Comparison of ENCODE assay signal across 12 mouse cellular contexts in genomic region chr9:55046764-55047163, GRCm38 (mm10). TPM values are rescaled to one million over a fixed set of nuclear protein-coding genes. Genes with fewer than 3 reads are reported as not detected.
A peak's percentile ranks its signal among the peaks of the same experiment; 100 is the strongest.
DNase-seq lines count a peak whose midpoint lies in the region; ATAC-seq lines count a peak whose summit lies in the region.
"Had no signal": no experiment of that assay in that cellular context is flagged by ENCODE, and none has a peak within 500 bp of the region (broad histone marks: within the 10 kb centered on the region; RNA-seq: fewer than 3 reads in every experiment).

No protein-coding gene starts in this region.

- H3K27ac ChIP-seq in intestine, embryonic 15.5 days, result no peak overlapping the region
- H3K27ac ChIP-seq in intestine, embryonic 16.5 days (ENCODE audit: low read length), result no peak overlapping the region

- no peak overlapping the region for H3K4me3 ChIP-seq in intestine, embryonic 15.5 days (replicated peaks)
- no peak overlapping the region for H3K4me3 ChIP-seq in intestine, embryonic 16.5 days (ENCODE audit: low read length)

- under 1% methylated on average over 3 of the region's 3 CpGs for WGBS in intestine, embryonic 15.5 days
- 0% methylated on average over 3 of the region's 3 CpGs for WGBS in intestine, embryonic 16.5 days

- no peak overlapping the region for H3K4me2 ChIP-seq in intestine, embryonic 15.5 days (replicated peaks)
- H3K4me2 ChIP-seq in intestine, embryonic 16.5 days (ENCODE audit: low read depth, low read length), result no peak overlapping the region

- 0 out of 2 replicates have a peak, but pooled peaks cover 4% of the 10 kb centered on the region for H3K4me1 ChIP-seq in intestine, embryonic 15.5 days (replicated peaks)
- H3K4me1 ChIP-seq in intestine, embryonic 16.5 days (ENCODE audit: control insufficient read depth, insufficient read depth, low read length), result peaks cover 5% of the 10 kb centered on the region; the same call in 1 of the 2 replicates

- H3K36me3 ChIP-seq in intestine, embryonic 15.5 days, result no peaks in the 10 kb centered on the region
- no peaks in the 10 kb centered on the region for H3K36me3 ChIP-seq in intestine, embryonic 16.5 days (ENCODE audit: control insufficient read depth, insufficient read depth, low read length)

- ATAC-seq in intestine, embryonic 15.5 days, result 0 out of 2 replicates have a peak, but pooled peaks have one; percentile 11
- no peak for ATAC-seq in intestine, embryonic 16.5 days
- ATAC-seq: inflammation-experienced regulatory T-cells, adult 6 months had no signal

- no peaks in the 10 kb centered on the region for H3K9me3 ChIP-seq in intestine, embryonic 15.5 days
- no peaks in the 10 kb centered on the region for H3K9me3 ChIP-seq in intestine, embryonic 16.5 days (ENCODE audit: control insufficient read depth, low read length)

- H3K27me3 ChIP-seq in intestine, embryonic 15.5 days (replicated peaks), result no peaks in the 10 kb centered on the region
- 0 out of 2 replicates have a peak, but pooled peaks cover 4% of the 10 kb centered on the region for H3K27me3 ChIP-seq in intestine, embryonic 16.5 days (replicated peaks; ENCODE audit: control insufficient read depth, insufficient read depth, low read length)

- H3K9ac ChIP-seq in intestine, embryonic 15.5 days, result no peak overlapping the region
- H3K9ac ChIP-seq in intestine, embryonic 16.5 days (ENCODE audit: low read depth, low read length), result no peak overlapping the region

- DNase-seq in CD4-positive helper T cell, adult 2 months (ENCODE audit: low read depth, low spot score), result peak; percentile 12
- DNase-seq in NIH3T3 (ENCODE audit: low read depth), result peak; percentile 30
- DNase-seq in fibroblast of lung, adult 2 months (ENCODE audit: low read depth), result peak; percentile 7
- DNase-seq in layer of hippocampus, adult 18-20 months (ENCODE audit: low spot score in 2 of 2), result no peak
- no peak for DNase-seq in ovary, postnatal 14 days (ENCODE audit: low spot score)
- no peak for DNase-seq in layer of hippocampus, adult 9-10 months (ENCODE audit: low spot score)
- DNase-seq: cerebellum, adult 11 months; lung, postnatal 36 days had no signal

RNA-seq across cellular contexts. Expression of gene Chrnb4, which starts 1.8 kb away (rescaled TPM):
- 4.8 and 5.5 TPM in 2 replicates for polyA plus RNA-seq in intestine, embryonic 15.5 days (2015; fragmentation: Nextera tagmentation; extraction: Ambion mirVana)
- polyA plus RNA-seq in intestine, embryonic 16.5 days (2015; fragmentation: Nextera tagmentation; extraction: Ambion mirVana), result 5.0 and 5.3 TPM in 2 replicates
- under 1 TPM; 0.08 to 0.22 TPM for total RNA-seq in layer of hippocampus, adult 18-20 months (2021)
- total RNA-seq: neutrophil, adult 5-6 weeks had no signal
- polyA plus RNA-seq: inflammation-experienced regulatory T-cells, adult 6 months had no signal

RNA-seq across cellular contexts. Expression of gene Chrna3, which starts 20.4 kb away (rescaled TPM):
- 11.4 and 12.3 TPM in 2 replicates for polyA plus RNA-seq in intestine, embryonic 15.5 days (2015; fragmentation: Nextera tagmentation; extraction: Ambion mirVana)
- polyA plus RNA-seq in intestine, embryonic 16.5 days (2015; fragmentation: Nextera tagmentation; extraction: Ambion mirVana), result 9.7 and 9.8 TPM in 2 replicates
- under 1 TPM; 0.22 to 0.36 TPM for total RNA-seq in layer of hippocampus, adult 18-20 months (2021)
- total RNA-seq: neutrophil, adult 5-6 weeks had no signal

Comparison
In these comparisons a context has a peak if more than half of its experiments do, and no peak if none do; other contexts are left out.
1. DNase-seq: peak in CD4-positive helper T cell, adult 2 months (single experiment), NIH3T3 (single experiment) and fibroblast of lung, adult 2 months (single experiment); none in layer of hippocampus, adult 18-20 months (0 of 2), ovary, postnatal 14 days (single experiment) and layer of hippocampus, adult 9-10 months (single experiment).